Mouse (Mus musculus) gastrocnemius, postnatal 36 days (tissue): ENCODE measurements around the gene Hist1h2bl. TPM values are rescaled to one million over a fixed set of nuclear protein-coding genes. Genes with fewer than 3 reads are reported as not detected.
A peak's percentile ranks its signal among the peaks of the same experiment; 100 is the strongest.
"Not testable (repeated sequence)": the region's sequence is repeated elsewhere in the genome, so short reads cannot be mapped to it uniquely, and the experiment has no call there.

Experiments used
- DNase-seq, 2 experiments: peaks; one replicate each; pipeline ENCODE4 v3.0.0; 2022
- intact Hi-C: fragments of 180-260 bp; cut with DNase I; formaldehyde crosslinking; loops from one replicate; pipeline ENCODE4 v1.15.1; 2025
- long read RNA-seq, 2 experiments: library from polyadenylated mRNA; stranded (forward); transcript quantifications; one replicate each; pipeline ENCODE4 v2.0.0; 2021
- total RNA-seq, 2 experiments: library from RNA; stranded (reverse); gene quantifications; 2 replicates each; pipeline ENCODE4 v1.2.3; 2021

The Hist1h2bl gene
- 10 to 100 TPM; 10.7 to 18.2 TPM for total RNA-seq
- long read RNA-seq, experiment 1 = 0 reads
- long read RNA-seq, experiment 2 = 0 reads

DNA sequence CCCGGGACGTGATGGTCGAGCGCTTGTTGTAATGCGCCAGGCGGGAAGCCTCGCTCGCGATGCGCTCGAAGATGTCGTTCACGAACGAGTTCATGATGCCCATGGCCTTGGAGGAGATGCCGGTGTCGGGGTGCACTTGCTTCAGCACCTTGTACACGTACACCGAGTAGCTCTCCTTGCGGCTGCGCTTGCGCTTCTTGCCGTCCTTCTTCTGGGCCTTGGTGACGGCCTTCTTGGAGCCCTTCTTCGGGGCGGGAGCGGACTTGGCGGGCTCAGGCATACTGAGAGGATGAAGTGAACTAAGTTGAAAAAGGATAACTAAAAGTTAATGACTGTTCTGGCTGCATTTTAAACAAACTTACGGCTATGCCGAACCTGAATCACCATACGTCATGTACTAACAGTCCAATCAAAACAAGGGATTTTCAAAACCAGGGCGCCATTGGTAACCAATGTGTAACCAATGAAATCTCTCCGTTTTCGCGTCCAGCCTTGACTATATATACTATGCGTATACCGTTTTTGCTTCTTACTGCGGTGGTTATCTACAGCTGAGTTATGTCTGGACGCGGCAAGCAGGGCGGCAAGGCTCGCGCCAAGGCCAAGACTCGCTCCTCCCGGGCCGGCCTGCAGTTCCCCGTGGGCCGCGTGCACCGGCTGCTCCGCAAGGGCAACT lies at the start of gene Hist1h2bl, which contains the start of gene Hist1h2ai:
Gene Hist1h2bl, minus strand, starts transcription at position 280 of the 676 bp plus-strand sequence.
Gene Hist1h2ai, plus strand, starts transcription at position 559 of the 676 bp plus-strand sequence.
- DNase-seq = peak; percentile 44 to 45
- intact Hi-C loops = loop anchor here (10.0 kb wide), 4 partner anchors 69 to 1869 kb away; partner anchors contain the start of genes Abt1, Hist1h1b, Hist1h2an and Hist1h2bp

DNA sequence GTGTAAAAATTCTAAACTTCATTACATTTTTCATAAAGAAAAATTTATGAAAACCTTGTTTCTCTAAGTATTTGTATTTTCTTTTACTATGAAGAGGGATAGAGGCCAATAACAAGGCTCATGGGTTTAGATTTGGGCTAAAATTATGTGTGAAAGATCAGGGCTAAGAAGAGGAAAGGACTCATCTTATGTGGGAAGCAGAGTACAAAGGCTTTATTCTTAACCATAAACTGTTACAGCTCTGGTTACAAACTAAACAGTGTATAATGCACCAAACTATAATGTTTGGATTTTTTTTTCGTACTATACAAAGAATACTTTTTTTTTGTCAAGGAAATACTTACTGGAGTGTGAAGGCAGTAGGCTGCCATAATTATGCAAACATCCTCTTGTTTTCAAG lies 39.8 kb upstream of the Hist1h2bl start:
- DNase-seq = no peak
- intact Hi-C loops = no loop called here

DNA sequence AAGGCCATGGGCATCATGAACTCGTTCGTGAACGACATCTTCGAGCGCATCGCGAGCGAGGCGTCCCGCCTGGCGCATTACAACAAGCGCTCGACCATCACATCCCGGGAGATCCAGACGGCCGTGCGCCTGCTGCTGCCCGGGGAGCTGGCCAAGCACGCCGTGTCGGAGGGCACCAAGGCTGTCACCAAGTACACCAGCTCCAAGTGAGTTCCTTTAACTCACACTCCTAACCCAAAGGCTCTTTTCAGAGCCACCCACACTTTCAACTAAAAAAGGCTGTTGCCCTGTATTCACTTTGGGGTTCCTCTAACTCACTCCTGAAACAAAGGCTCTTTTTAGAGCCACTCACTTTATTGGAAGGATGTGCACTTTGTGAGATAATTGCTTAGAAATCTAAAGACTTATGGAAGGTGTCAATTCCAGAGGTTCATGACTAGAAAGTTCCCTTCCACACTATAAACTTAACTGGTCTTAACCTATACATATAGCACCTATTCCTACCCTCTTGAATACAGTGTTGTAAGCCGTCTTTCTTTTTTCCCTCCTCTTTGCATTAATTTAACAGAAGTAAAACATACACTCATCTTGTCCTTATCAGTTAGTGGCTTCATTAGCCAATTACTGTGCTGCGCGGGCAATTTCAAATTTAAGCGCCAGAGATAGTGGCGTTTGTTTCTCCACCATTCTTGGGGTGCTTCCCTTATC lies 38.5 kb upstream of the Hist1h2bl start:
- intact Hi-C loops, DNase-seq: not testable (repeated sequence)

DNA sequence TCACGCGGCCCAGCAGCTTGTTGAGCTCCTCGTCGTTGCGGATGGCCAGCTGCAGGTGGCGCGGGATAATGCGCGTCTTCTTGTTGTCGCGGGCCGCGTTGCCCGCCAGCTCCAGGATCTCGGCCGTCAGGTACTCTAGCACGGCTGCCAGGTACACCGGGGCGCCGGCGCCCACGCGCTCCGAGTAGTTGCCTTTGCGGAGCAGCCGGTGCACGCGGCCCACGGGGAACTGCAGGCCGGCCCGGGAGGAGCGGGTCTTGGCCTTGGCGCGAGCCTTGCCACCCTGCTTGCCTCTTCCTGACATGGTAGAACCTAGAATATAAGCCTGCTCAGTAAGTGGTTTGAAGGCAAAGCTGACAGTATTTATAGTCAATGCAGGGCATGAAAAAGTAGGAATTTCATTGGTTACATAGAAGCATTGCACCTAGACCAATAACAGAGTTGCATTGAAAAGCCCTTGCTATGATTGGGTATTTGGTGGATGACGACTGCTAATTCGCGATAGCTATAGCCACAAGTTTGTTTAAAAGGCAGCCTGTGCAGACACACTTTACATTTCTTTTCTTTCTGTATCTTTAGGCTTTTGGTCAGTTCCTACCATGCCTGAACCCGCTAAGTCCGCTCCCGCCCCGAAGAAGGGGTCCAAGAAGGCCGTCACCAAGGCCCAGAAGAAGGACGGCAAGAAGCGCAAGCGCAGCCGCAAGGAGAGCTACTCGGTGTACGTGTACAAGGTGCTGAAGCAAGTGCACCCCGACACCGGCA lies 37.8 kb upstream of the Hist1h2bl start, which contains the start of the genes Hist1h2ak and Hist1h2bn:
Gene Hist1h2ak, minus strand, starts transcription at position 304 of the 762 bp plus-strand sequence.
Gene Hist1h2bn, plus strand, starts transcription at position 600 of the 762 bp plus-strand sequence.
- intact Hi-C loops = not testable (repeated sequence)
- DNase-seq = peak in 1 of 2 experiments; percentile 30

DNA sequence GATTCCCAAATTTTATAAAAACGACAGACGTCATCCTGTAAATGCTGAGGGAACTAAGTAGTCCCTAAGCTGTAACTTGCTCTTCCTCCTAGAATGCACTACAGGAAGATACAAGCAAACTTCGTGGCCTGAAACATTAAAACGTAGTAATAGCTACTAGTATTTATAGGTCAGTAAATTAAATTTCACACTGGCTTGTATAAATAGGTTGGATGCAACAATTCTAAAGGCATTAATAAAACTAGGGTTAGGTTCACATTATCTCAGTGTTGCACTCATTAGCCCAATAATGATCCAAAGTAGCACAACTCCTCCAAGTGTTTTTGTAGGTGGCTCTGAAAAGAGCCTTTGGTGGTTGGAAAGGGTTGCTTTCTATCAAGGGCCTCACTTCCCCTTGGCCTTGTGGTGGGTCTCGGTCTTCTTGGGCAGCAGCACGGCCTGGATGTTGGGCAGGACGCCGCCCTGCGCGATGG lies 37.1 kb upstream of the Hist1h2bl start:
- DNase-seq = no peak
- intact Hi-C loops = no loop called here

DNA sequence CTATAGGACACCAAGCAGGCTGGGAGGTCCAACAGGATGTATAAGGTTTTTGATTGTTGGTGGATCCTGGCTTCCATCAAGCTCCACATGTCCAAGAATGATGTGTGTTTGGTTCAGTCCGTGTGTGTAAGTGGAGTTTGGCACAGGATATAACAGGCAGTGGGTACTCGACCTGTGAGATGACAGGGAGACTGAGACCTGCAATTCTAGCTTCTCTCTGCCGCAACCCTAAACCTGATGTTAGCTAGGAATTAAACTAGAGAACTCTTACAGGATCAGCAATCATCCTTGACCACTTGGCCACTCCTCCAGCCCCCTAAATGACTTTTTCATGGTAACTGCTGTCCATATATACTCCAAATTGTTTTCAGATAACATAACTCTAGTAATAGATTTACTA lies 36.4 kb upstream of the Hist1h2bl start:
- DNase-seq = no peak
- intact Hi-C loops = no loop called here

DNA sequence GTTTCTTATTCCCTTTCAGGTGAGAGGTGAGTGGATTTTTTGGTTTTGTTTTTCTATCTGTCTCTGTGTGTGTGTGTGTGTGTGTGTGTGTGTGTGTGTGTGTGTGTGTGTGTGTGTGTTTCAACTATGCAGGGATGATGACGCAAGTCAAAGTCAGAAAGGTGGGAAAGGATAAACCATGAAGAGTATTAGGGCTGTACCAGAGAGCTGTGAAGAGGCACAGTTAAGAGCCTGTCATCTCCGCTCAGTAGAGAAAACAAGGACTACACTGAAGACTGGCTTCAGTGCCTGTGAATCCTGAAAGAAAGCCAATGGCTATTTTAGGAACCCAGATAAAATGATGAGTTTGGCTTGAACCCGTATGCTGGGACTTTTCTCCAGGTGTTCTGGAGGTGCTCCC lies 35.9 kb upstream of the Hist1h2bl start:
- intact Hi-C loops = loop anchor here (2.0 kb wide), 1 partner anchor 17 kb away; the partner anchor contains the start of gene Hist1h4j
- DNase-seq = no peak

DNA sequence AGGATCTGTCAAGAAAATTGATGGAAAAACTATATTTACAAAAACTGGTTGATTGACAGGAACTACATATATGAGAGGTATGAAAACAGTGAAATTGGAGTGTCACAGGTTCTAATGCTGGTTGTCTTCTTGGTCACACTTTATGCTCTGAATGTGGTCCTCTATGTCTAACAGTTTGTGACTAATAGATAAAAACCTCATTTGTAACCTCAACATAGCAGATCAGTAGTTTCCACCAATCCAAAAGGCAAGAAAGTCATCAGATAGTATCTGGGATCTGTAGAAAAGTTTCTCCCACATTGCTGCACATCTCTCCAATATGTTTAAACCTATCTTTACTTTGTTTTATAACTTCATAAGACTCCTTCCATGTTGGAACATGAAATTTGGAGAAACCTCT lies 35.5 kb upstream of the Hist1h2bl start:
- no peak for DNase-seq
- intact Hi-C loops = loop anchor here (2.0 kb wide), 1 partner anchor 17 kb away; the partner anchor contains the start of gene Hist1h4j

DNA sequence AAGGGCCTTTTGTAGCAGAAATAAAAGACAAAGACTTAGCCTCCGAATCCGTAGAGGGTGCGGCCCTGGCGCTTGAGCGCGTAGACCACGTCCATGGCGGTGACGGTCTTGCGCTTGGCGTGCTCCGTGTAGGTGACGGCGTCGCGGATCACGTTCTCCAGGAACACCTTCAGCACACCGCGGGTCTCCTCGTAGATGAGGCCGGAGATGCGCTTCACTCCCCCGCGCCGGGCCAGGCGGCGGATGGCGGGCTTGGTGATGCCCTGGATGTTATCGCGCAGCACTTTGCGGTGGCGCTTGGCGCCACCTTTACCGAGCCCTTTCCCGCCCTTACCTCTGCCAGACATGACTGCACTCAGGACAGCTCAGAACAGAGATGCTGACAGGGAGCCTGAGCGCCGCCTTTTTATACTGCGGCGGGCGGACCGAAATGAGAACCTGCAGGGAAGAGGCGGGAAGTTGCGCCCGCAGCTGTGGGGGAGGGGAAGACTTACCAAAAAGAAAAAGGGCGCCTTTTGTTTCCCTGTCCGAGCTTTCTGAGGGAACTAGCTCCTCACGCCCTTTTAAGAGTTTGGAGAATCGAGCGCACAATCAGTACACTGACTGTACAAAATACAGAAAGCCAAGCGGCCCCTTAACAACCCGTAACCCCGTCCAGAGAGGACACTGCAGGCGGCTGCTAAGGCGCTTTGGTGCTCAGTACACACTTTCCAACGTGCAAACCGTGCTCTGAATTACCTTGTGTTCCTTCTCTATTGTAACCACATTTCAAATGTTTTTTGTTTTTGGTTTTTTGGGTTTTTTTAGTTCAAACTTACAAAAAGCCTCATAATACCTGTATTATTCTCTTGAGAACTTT lies 34.4 kb upstream of the Hist1h2bl start, which contains the start of gene Hist1h4k:
Gene Hist1h4k, minus strand, starts transcription at position 347 of the 859 bp plus-strand sequence.
- intact Hi-C loops = loop anchor here (2.0 kb wide), 1 partner anchor 16 kb away; the partner anchor contains the start of gene Hist1h4j
- DNase-seq = peak; percentile 68

DNA sequence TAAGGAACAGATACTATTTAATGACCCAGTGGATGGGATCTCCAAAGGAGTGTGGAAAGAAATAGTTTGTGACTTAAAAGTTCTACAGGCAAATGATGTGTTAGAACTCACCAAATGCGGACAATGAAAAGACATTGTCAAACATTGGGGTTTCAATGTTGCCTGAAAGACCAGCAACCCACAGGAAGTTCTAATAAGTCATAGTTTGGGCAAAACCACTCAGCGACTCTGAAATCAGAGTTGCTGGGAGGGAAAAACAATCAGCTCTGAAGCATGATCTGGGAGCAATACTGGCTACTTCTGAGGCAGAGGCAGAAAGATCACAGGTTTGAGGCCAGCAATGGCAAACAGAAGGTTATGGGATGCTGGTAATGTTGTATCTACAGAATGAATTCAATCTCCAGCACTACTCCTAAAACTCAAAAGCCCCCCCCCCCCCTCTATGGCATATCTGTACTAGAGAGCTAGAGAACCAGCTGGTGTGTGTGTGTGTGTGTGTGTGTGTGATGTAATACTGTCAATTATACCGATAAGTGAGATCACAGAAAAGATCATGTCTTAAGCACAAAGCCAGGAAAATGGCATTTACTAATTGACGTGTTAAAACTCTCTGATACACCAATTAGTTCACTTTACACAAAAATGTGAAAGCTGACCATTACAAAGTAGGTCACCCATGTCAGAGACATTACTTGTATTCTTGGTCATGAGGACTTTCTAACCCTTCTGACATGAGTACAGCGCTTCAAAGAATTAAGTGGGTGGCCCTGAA lies 33.6 kb upstream of the Hist1h2bl start:
- intact Hi-C loops = loop anchor here (2.0 kb wide), 1 partner anchor 15 kb away; the partner anchor contains the start of gene Hist1h4j
- no peak for DNase-seq

DNA sequence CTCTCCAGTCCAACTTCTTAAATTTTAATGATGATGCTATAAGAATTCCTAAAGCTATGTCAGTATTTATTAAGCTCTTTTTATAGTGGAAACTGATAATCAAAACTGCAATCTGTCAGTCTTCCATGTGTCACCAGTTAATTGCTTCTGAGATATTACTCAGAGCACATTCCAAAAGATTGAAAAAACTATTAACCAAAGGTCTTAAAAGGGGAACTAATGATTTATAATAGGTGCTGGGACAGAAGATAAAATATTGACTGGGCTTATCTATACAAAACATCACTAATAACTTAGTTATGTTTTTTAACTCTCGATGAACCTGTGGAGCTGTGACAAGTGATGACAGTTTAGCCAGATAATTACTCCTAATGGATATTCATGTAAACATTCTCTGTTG lies 29.1 kb upstream of the Hist1h2bl start:
- no peak for DNase-seq
- intact Hi-C loops = no loop called here

DNA sequence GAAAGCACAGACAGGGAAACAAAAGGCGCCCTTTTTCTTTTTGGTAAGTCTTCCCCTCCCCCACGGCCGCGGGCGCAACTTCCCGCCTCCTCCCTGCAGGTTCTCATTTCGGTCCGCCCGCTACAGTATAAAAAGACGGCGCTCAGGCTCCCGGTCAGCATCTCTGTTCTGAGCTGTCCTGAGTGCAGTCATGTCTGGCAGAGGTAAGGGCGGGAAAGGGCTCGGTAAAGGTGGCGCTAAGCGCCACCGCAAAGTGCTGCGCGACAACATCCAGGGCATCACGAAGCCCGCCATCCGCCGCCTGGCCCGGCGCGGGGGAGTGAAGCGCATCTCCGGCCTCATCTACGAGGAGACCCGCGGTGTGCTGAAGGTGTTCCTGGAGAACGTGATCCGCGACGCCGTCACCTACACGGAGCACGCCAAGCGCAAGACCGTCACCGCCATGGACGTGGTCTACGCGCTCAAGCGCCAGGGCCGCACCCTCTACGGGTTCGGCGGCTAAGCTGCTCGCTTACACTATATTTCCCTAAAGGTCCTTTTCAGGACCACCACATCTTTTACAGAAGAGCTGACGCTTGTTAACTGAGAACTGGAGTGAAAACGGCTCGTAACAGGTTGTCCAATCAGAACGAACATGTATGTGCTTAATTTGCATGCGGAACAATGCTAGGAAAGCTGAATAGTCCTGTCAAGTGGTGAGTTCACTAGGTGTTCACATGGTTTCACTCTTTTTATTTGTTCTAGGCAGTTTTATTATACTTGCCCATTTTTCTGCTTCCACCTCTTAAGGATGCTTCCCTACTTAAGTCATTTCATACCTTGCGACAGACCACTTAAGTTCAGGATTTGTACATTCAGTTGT lies 19.2 kb upstream of the Hist1h2bl start, which contains the start of gene Hist1h4j:
Gene Hist1h4j, plus strand, starts transcription at position 159 of the 862 bp plus-strand sequence.
- intact Hi-C loops = loop anchor here (2.0 to 10.0 kb wide), 3 partner anchors 16 to 1950 kb away; partner anchors contain the start of genes Hist1h2ac, Hist1h2bc and Hist1h4k
- DNase-seq = peak in 1 of 2 experiments; percentile 39

DNA sequence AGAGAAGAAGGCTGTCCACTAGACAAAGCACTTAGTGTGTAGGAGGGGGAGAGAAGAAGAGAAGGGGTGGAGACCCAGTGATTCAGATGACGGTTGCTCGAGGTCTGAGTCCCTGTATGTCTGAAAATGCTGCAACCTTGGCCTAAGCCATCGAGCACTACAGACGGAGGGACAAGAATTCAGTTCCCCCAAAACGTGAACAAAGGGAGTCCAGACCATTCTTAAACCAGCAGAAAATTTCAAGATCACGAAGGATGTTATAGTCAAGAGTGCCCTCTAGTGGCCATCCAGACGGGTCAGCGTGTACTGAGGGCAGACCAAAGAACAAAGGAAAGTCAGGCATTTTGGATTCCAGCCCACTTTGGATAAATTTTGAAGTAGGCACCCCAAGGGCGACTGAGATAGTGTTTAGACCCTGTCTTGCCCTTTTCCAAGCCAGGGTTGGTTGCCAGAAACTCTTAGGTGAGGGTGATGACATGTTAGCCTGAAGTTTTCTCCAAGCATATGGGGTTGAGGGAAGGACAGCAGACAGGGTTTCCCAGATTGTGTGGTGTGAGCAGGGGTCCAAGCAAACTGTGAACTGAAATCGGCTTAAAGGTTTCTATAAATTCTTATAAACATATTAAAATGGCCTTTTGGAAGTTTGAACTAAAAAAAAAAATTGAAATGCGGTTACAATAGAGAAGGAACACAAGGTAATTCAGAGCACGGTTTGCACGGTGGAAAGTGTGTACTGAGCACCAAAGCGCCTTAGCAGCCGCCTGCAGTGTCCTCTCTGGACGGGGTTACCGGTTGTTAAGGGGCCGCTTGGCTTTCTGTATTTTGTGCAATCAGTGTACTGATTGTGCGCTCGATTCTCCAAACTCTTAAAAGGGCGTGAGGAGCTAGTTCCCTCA lies 18.3 kb upstream of the Hist1h2bl start:
- intact Hi-C loops = loop anchor here (2.0 to 10.0 kb wide), 3 partner anchors 17 to 1951 kb away; partner anchors contain the start of genes Hist1h2ac, Hist1h2bc and Hist1h4k
- DNase-seq = peak; percentile 48 to 51

DNA sequence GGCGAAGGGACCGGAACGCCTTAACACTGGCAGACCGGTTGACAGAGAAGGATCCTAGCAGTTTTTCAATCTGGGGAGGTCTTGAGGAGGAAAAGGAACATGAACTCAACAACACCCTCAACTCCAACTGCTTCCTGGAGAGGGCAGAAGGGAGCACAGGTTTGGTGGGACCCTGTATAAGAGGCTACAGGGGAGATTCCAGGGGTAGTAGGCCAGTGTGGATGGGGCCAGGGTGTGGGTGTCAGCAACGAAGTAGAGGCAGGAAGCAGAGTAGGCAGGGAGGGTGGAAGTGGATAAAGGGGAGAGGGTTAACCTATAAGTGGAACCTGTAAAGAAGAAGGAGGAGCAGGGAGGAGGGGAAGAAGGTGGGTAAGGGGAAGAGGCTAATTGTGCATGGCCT lies 17.5 kb upstream of the Hist1h2bl start:
- intact Hi-C loops = loop anchor here (5.0 to 10.0 kb wide), 2 partner anchors 44 to 1951 kb away; partner anchors contain the start of genes Hist1h2ac and Hist1h2bc

DNA sequence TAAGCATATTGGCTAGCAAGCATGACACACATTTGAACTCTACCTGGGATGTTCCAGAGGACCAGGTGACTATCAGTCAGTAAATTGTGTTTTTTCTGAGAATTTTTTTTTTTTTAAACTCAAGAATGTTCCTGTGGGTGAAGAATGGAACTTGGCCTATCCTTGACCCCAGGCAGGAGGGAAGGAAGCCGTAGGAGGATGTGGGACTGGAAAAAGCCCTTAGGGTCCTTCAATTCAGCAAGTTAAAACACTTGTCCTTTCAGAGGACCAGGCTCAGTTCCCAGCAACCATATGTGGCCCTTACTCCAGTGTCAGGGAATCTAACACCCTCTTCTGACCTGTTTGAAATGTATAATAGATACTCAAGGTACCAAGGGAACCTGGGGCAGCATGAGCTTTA lies 13.6 kb upstream of the Hist1h2bl start:
- no peak for DNase-seq
- intact Hi-C loops = no loop called here

More for the DNA sequence above, 17.5 kb upstream of the Hist1h2bl start:
- DNase-seq = no peak
